Mouse (Mus musculus) heart, postnatal 0 days (tissue): Measurements from ENCODE around the gene Mlxipl. TPM values are rescaled to one million over a fixed set of nuclear protein-coding genes. Genes with fewer than 3 reads are reported as not detected.
A peak's percentile ranks its signal among the peaks of the same experiment; 100 is the strongest.

Source experiments
- ATAC-seq: fragments of 200-750 bp; cut with Nextera tagmentation; 2 replicates; pipeline ENCODE4 v1.8.0; 2017; ENCODE audit warnings: low read depth, moderate number of reproducible peaks, moderate library complexity; ENCODE audit not compliant: insufficient read depth
- DNase-seq: peaks from one replicate; pipeline ENCODE4 v3.0.0-alpha.2; 2016; ENCODE audit warnings: low spot score
- H3K27ac ChIP-seq: fragments of 300-500 bp; sonication (generic); 2 replicates; pipeline ENCODE4 v1.5.1; 2014; ENCODE audit warnings: low read depth, mild to moderate bottlenecking
- H3K27me3 ChIP-seq: fragments of 300-500 bp; sonication (generic); 2 replicates; pipeline ENCODE4 v1.6.1; 2014; ENCODE audit warnings: low read length, mixed read lengths; ENCODE audit not compliant: control insufficient read depth, insufficient read depth
- H3K36me3 ChIP-seq: fragments of 300-500 bp; sonication (generic); replicated peaks from 2 replicates; pipeline ENCODE4 v1.6.1; 2014; ENCODE audit warnings: low read length, mixed read lengths; ENCODE audit not compliant: control insufficient read depth, insufficient read depth
- H3K4me1 ChIP-seq: fragments of 300-500 bp; sonication (generic); 2 replicates; pipeline ENCODE4 v1.6.1; 2014; ENCODE audit warnings: antibody characterized with exemption; ENCODE audit not compliant: control insufficient read depth, insufficient read depth
- H3K4me2 ChIP-seq: fragments of 300-500 bp; sonication (generic); 2 replicates; pipeline ENCODE4 v1.6.1; 2014; ENCODE audit warnings: low read depth, mild to moderate bottlenecking, low read length, moderate library complexity
- H3K4me3 ChIP-seq: fragments of 300-500 bp; sonication (generic); 2 replicates; pipeline ENCODE4 v1.5.1; 2014; ENCODE audit warnings: low read depth, low read length
- H3K9ac ChIP-seq: fragments of 300-500 bp; sonication (generic); replicated peaks from 2 replicates; pipeline ENCODE4 v1.6.1; 2014; ENCODE audit warnings: low read depth, low read length, mixed read lengths
- H3K9me3 ChIP-seq: fragments of 300-500 bp; sonication (generic); replicated peaks from 2 replicates; pipeline ENCODE4 v1.6.1; 2016; ENCODE audit warnings: low read length; ENCODE audit not compliant: control insufficient read depth
- CTCF ChIP-seq: IDR thresholded peaks from 2 replicates; pipeline ENCODE4 v1.5.1; 2016; ENCODE audit warnings: antibody characterized with exemption, control low read depth, low read depth
- EP300 ChIP-seq: IDR thresholded peaks from 2 replicates; pipeline ENCODE4 v1.6.1; 2016; ENCODE audit warnings: antibody characterized with exemption, low read depth
- WGBS: fragments of 180-500 bp; shearing (Covaris S2); extraction: QIAGEN DNeasy Blood & Tissue Kit; methylation state at CpG from one replicate; pipeline ENCODE4 v1.1.7; 2014; 5-methylcytosine and 5-hydroxymethylcytosine counted together
- polyA plus RNA-seq: library from polyadenylated mRNA; unstranded; fragments of >200 nt; fragmentation: Nextera tagmentation; extraction: Ambion mirVana; gene quantifications from 2 replicates; pipeline ENCODE4 v1.2.1, GENCODE M21; 2015
- total RNA-seq: library from RNA; depleted of rRNA; stranded (reverse); fragments of >200 nt; gene quantifications from 2 replicates; pipeline ENCODE4 v1.2.3, GENCODE M21; 2014; ENCODE audit warnings: low replicate concordance

Gene Mlxipl
- total and polyA plus RNA-seq, 2 experiments from 2014 or later, result 5.3 to 16.0 TPM

- 0 out of 2 replicates have a peak overlapping the region, but pooled peaks have one; percentile 38 for H3K9ac ChIP-seq
- ATAC-seq (peak; percentile 70), DNase-seq (peak; percentile 59)
- TF ChIP-seq EP300, result peak; percentile 34; the same call in 1 of the 2 replicates
- TF ChIP-seq CTCF, result peak; percentile 57
- no peaks in the 10 kb centered on the region for H3K36me3 ChIP-seq
- 10% methylated on average over 40 of the region's 40 CpGs for WGBS
- H3K4me2 ChIP-seq, result peak overlapping the region; percentile 83
- H3K27ac ChIP-seq, result peak overlapping the region; percentile 28
- no peaks in the 10 kb centered on the region for H3K9me3 ChIP-seq
- H3K4me1 ChIP-seq, result peaks cover 5% of the 10 kb centered on the region; the same call in 1 of the 2 replicates
- H3K4me3 ChIP-seq, result peak overlapping the region; percentile 58
- peaks cover 39% of the 10 kb centered on the region for H3K27me3 ChIP-seq
Observed at GRCm38 (mm10) chr5:135107521-135108501, 18.1 kb downstream of the Mlxipl start.

- DNase-seq, result no peak
- Histone ChIP-seq H3K27me3 (peaks cover 38% of the 10 kb centered on the region), H3K9me3 (no peaks in the 10 kb centered on the region), H3K27ac (no peak overlapping the region), H3K9ac (no peak overlapping the region), H3K36me3 (no peaks in the 10 kb centered on the region), H3K4me2 (no peak overlapping the region), H3K4me3 (no peak overlapping the region), H3K4me1 (peaks cover 5% of the 10 kb centered on the region; the same call in 1 of the 2 replicates)
- ATAC-seq, result no peak
- TF ChIP-seq EP300, result no peak
- no peak for TF ChIP-seq CTCF
- 75% methylated on average over 6 of the region's 6 CpGs for WGBS
Observed at GRCm38 (mm10) chr5:135109017-135109416, 19.3 kb downstream of the Mlxipl start.

GRCm38 (mm10) chr5:135109426-135109825 is 19.7 kb downstream of the Mlxipl start:
- Histone ChIP-seq H3K9ac (no peak overlapping the region), H3K27me3 (peaks cover 34% of the 10 kb centered on the region), H3K27ac (no peak overlapping the region), H3K4me3 (no peak overlapping the region), H3K4me1 (peaks cover 5% of the 10 kb centered on the region; the same call in 1 of the 2 replicates), H3K36me3 (no peaks in the 10 kb centered on the region), H3K9me3 (no peaks in the 10 kb centered on the region), H3K4me2 (no peak overlapping the region)
- DNase-seq, result no peak
- TF ChIP-seq EP300, result no peak
- TF ChIP-seq CTCF, result no peak
- 84% methylated on average over 3 of the region's 3 CpGs for WGBS
- ATAC-seq, result no peak

GRCm38 (mm10) chr5:135109976-135110375 is 20.3 kb downstream of the Mlxipl start:
- TF ChIP-seq CTCF (no peak), EP300 (no peak)

GRCm38 (mm10) chr5:135113782-135114181 is 24.1 kb downstream of the Mlxipl start:
- Histone ChIP-seq H3K9ac (no peak overlapping the region), H3K27ac (no peak overlapping the region), H3K36me3 (no peaks in the 10 kb centered on the region), H3K27me3 (no peaks in the 10 kb centered on the region), H3K4me1 (no peaks in the 10 kb centered on the region; the same call in 1 of the 2 replicates), H3K4me2 (no peak overlapping the region), H3K9me3 (no peaks in the 10 kb centered on the region), H3K4me3 (no peak overlapping the region)
- WGBS, result 84% methylated on average over 12 of the region's 12 CpGs
- DNase-seq (no peak), ATAC-seq (no peak)
- TF ChIP-seq CTCF (no peak), EP300 (no peak)

More at GRCm38 (mm10) chr5:135109976-135110375, 20.3 kb downstream of the Mlxipl start:
- Histone ChIP-seq H3K36me3 (no peaks in the 10 kb centered on the region), H3K4me1 (peaks cover 5% of the 10 kb centered on the region; the same call in 1 of the 2 replicates), H3K9ac (no peak overlapping the region), H3K9me3 (no peaks in the 10 kb centered on the region), H3K27me3 (peaks cover 28% of the 10 kb centered on the region), H3K27ac (no peak overlapping the region), H3K4me2 (no peak overlapping the region), H3K4me3 (no peak overlapping the region)
- WGBS, result 68% methylated on average over 6 of the region's 6 CpGs
- DNase-seq (no peak), ATAC-seq (no peak)
